Mouse (Mus musculus) E14TG2a.4 (cell line): ENCODE data around the gene Il12b.

Experiments
- CTCF ChIP-seq: conservative IDR thresholded peaks from 2 replicates; pipeline ENCODE4 v1.5.1; 2014; ENCODE audit warnings: low read length
- NANOG ChIP-seq: IDR thresholded peaks from 2 replicates; pipeline ENCODE4 v1.6.1; 2014; ENCODE audit warnings: borderline replicate concordance, low read length, mixed read lengths

GRCm38 (mm10) chr11:44399763-44400162 lies at the start of gene Il12b:
- TF ChIP-seq CTCF = no peak
- TF ChIP-seq NANOG = no peak
